Mouse (Mus musculus) bone marrow, adult 2 months (tissue): ENCODE data around the gene Crip3.

Experiments used
- CTCF ChIP-seq: fragments of 200-500 bp; IDR thresholded peaks from 2 replicates; pipeline ENCODE4 v1.5.1; 2011; ENCODE audit warnings: low read length, control low read depth; ENCODE audit not compliant: control insufficient read depth, insufficient read depth
- POLR2A ChIP-seq: fragments of 200-500 bp; IDR thresholded peaks from 2 replicates; pipeline ENCODE4 v1.6.1; 2011; ENCODE audit warnings: low read depth, mild to moderate bottlenecking, control low read depth, low read length, borderline replicate concordance; ENCODE audit not compliant: control insufficient read depth

DNA sequence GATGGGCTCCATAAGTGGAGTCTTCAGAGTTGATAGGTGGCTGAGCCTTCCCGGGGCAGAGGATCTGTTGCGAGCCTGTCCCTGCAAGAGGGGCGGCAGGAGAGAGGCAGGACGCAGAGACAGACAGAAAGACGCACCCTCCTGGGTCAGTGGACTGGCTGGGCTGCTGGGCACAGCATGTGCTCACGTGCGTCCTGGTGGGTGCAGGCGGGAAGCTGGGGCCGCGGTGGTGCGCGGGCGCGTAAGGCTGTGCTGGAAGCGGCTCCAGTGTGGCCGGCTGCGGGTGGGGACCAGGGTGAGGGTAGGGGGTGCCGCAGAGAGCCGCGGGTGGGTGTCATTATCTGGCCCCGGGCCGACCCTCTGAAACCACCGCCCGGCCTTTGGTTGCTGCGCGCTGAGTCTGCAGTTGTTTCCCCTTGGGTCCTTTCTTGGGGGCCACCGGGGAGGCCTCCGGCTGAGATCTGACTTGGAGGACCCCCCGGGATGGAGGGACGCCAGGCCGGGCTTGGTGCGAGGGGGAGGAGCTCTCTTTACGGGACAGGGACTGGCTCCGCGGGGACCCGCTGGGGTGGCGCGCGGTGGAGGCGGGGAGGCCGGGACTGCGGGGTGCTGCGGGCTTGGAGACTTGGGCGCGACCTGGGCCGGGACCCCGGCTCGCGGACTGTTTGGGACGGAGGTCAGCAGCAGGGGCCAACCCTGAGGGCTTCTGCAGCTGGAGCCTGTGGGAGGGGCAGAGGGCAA, 16.3 kb downstream of the Crip3 start:
- TF ChIP-seq CTCF (no peak), POLR2A (no peak)
